Mouse (Mus musculus) kidney, adult 18-20 months (tissue): ENCODE results near the gene Lrrc3b.

Experiments used
- DNase-seq: peaks from one replicate; pipeline ENCODE4 v3.0.0; 2021

Lrrc3b gene

DNA sequence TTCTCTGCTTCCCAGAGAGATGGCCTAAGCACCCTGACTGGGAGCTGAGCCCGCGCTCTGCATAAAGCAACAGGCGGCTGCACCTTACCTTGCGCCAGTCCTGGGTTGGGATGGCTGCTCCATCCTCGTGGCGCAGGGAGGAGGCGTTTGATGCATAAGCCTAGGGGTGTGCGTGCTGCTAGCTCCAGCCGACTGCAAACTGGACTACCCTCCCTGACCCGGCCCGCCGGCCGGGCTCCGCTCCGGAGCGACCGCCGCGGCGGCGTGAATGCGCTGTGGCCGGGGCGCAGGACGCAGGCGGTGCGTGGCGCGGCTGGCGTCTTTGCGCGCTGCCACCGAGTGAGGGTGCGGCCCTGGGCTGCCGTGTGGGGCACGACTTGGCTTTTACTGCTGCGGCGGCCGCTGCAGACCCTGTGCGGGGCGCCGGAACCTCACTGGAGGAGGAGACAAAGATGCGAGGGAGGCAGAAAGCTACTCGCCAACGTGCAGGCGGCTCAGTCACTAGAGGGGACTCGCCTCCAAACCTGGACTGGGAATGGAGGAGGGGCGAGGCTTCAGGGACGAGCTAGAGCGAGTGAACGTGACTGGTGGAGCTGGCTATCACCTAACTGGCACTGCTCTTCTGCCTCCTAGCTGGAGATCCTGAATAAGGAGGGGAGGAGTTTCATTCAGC, at the start of gene Lrrc3b:
Gene Lrrc3b, minus strand, starts transcription at position 503 of the 673 bp plus-strand sequence.
- peak; percentile 7 for DNase-seq

- no peak for DNase-seq
Measured at GRCm38 (mm10) chr14:15477668-15478067, 38.9 kb upstream of the Lrrc3b start.

DNA sequence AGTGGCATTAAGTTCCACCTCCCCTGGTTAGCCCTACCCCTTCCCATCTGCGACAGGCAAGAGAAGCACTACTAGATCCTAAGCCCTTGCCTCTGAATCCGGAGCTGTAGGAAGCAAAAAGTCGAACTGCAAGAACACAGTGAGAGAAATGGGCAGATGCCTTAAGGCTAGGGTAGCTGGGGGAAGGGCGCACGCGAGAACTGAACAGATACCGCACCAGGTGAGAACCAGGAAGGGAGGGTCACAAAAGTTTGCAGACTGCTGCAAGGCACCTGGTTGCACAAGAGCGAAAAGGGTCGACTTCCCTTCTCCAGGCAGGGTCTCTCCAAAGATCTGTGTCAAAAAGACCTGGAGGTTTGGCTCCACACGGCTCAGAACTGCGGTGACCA, 697 bp downstream of the Lrrc3b start:
- DNase-seq = no peak

DNA sequence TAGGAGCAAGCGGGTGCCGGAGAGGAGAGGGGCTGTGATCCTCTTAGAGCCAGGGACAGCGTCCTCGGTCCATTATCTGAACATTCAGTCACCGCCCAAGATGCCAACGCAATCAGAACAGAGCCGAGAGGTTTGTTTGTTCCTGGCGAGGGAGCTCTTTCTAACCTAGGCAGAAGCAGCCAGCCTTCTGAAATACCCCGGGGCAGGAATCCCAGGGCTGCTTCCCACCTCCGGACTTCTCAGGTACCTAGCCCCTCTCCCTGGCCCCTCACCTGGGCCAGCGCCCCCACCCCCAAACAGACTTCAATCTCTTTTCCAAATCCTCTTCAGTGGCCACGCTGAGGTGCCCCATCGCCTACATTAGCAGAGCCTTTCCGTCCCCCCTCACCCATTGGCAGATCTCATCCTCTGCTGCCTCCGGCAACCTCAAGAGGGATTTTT, 1.3 kb downstream of the Lrrc3b start:
- no peak for DNase-seq

DNA sequence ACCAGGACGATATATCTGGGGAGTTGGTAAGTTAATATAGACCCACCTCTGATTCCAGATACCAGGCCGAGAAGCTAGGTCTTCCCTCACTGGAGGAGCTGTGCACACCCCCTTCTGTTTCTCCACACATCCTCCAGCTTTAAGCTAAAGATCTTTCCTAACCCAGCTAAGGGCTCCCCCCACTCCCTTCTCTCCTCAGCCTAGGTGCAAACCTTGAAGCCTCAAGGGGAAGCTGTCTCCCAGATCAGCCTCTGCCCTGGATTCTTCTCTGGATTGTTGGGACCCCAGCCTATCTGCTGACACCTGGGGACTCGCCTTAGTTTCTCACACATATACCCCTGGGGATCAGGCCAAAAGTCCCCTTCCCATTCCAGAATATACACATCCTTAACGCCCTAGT, 1.7 kb downstream of the Lrrc3b start:
- DNase-seq = no peak

- DNase-seq = no peak
Measured at GRCm38 (mm10) chr14:15436586-15436985, 2.2 kb downstream of the Lrrc3b start.

DNA sequence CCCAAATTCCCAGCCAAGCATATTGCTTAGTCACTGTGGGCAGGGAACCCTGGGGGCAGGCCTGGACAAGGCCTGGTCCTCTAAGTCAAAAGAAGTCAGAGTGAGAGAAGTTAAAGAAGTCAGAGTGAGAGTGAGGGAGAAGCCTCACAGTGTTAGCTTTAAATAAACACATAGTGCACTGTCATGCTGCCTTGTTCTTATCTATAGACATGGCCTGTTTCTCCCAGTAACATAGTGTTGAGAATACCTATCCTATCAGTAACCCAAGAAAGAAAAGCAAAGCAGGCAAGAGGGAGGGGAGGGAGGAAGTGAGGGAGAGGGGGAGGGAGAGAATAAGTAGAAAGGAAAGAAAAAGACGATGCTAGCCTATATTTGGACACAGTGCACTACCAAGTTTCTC, 6.4 kb downstream of the Lrrc3b start:
- no peak for DNase-seq

DNA sequence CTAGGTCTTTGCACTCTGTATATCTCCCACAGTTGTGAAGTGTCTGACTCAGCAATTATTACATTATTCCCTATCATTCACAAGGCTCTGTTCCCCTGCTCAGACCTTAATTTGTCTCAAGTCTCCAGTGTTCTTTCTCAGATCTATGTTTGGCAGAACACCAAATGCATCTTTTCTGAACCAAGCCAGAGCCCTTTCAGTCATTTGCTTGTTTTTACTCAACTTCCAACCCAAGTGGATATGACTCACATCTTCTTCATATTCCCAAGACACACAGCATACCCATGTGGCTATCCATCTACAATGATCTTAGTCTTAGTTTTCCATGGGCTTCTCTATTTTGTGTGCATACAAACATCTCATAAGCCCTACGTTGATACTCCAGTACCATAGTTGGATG, 17.2 kb downstream of the Lrrc3b start:
- no peak for DNase-seq

DNA sequence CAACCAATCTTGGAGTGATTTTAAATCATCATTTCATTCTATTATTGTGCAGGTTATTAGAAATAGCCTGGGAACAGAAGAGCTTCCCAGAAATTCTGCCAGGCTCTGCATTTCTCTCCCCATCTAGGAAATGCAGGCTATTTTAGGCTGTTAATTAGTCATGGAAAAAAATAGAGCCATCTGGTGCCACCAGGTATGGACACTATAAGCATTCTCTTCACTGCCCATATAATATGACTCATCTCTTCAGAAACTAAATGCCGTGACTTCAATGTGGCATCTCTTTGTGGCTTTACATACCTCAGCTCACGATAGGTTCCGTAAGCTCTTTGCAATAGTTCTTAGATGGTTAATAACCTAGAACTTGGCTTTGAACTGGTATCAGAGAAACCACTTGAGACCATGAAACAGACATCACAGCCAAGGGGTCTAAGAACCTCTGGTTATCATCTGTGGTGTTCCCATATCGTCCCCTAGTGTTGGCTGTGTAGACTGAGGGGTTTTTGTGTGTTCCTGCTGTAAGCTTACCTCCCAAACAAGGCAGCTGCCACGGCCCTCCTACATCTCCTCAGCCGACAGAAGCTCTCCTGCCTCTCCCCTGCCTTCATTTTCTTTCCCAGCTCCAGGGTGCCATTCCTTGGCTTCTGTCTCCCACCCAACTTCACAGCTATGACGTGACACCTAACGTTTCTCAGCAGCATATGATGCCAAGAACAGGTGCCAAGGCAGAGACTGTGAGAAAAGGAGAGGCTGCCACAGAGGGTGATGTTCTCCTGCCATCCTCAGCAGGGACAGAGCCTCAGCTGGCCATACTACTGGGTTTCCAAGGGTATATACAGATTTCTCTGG, 27.9 kb downstream of the Lrrc3b start:
- DNase-seq = no peak

DNA sequence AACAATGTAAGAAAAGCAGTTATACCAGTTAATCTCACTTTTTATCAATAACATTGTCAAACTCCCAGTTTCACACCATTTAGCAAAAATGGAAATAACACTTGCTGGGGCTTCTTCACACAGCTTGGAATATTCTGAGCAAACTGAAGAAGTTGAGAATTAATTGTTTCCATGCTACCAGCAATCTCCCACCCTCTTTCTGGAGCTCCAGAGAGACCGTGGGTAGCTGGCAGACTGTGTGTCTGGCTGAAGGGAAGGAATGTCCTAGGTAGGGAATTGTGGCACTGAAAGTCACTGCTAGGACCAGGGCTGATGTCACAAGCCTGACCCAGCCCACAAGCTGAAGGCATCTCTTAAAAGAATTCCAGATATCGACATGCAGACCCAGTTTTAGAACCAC, 53.3 kb downstream of the Lrrc3b start:
- DNase-seq = no peak

DNA sequence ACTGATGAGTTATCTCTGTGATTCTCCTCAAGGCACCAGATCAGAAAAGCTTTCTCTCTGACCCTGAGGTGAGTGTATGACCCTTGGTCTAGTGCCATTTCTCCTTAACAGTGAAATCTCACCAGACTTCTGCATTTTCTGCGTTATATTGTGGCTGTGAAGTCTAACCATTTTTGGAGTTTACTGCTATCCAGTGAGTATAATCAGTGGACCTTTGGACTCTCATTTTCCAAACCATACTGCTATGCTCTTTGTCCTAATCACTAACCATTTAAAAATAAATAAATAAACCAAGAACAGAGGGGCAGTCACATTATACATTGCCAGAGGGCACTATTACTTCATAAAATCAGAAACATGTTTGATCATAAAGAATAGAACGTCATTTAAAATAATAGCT, 53.8 kb downstream of the Lrrc3b start:
- no peak for DNase-seq

GRCm38 (mm10) chr14:15384532-15384931, 54.3 kb downstream of the Lrrc3b start:
- DNase-seq = no peak

DNA sequence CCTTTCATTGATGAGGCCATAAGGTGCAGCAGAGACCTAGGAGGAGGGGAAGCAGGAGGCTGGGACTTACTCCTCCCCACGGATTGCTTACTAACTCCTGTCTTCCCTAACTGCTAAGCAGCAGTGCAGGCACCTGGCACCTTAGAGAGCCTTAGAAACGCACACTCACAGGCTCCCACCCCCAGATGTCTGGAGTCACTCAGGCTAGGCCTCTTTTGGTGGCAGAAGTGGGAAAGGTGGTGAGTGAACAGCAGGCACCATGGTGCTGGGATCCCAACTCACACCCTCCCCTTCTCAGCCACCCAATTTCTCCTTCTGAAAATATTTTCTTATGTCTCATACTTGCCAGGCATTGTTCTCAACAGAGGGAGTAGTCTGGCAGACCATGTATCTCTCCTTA, 55.7 kb downstream of the Lrrc3b start:
- DNase-seq = no peak

DNA sequence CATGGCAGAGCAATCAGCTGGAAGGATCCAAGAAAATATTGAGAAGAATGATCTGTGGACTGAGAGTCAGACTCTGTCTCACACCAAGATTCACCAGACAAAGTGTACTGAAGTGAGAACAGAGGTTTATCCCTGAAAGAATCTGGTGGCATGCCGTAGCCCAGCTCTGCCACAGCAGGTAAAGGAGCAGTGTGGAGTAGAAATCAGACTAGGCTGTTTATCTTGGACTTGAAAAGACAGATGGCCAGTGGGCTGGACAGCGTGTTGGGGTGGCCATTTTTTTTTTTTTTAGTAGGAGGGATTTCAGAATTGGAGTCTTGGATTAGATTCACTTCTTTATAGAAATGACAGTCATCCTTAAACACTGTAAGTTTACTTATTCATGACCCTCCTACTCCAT, 61.4 kb downstream of the Lrrc3b start:
- no peak for DNase-seq

GRCm38 (mm10) chr14:15376786-15377185, 62.0 kb downstream of the Lrrc3b start:
- DNase-seq = no peak

DNA sequence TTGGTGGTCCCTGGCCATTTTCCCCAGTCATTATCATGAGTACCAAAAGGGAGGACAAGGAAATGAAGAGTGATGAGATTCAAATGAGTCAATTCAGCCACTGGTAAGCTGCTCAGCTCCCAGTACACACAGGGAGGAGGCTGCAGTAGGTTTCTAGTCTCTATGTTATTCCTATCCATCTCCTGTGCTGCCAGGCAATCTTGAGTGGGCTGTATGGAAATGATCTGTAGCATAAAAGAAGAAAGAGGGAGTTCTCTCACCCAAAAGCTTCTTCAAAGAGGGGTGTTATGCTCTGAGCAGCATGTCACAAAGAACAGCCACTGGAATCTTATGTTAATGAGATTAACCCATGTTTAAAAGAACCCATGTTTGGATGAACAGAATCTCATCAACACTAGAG, 64.5 kb downstream of the Lrrc3b start:
- no peak for DNase-seq

GRCm38 (mm10) chr14:15372985-15373384, 65.8 kb downstream of the Lrrc3b start:
- DNase-seq = no peak

DNA sequence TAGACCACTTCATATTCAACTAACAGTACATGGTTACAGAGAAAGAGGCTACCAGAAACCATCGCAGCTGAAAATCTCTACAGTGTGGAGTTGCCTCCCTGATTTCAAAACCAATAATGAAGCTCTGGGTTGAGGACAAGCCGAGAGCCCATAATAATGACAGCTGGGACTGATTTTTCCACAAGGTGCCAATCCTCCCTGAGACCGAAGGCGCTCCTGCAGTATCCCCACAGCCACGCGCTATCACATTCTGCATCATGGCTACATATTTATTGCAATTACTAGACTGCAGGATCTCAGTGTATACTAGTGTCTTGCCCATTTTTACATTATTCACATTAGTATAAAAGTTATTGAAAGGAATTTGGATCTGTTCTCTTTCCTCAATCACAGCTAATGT, 73.7 kb downstream of the Lrrc3b start:
- DNase-seq = no peak

DNA sequence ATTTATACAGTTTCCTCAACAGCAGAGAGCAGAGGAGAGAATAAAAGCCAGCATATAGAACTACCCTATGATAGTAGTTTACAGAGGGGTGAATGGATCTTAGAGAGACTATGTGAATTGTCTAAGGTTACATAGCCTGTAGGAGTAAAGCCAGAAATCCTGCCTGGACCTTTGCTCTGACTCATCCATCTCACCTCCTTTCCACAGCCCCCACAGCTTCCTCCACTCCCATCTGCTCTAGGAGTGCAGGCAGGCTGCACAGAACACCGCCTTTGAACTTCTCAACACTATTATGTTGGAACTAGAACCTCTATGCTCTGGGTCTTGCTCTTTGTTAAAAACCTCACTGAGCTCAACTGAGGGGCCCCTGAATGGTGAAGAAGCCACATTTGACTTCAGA, 78.9 kb downstream of the Lrrc3b start:
- DNase-seq = no peak

GRCm38 (mm10) chr14:15359134-15359533, 79.7 kb downstream of the Lrrc3b start:
- no peak for DNase-seq

DNA sequence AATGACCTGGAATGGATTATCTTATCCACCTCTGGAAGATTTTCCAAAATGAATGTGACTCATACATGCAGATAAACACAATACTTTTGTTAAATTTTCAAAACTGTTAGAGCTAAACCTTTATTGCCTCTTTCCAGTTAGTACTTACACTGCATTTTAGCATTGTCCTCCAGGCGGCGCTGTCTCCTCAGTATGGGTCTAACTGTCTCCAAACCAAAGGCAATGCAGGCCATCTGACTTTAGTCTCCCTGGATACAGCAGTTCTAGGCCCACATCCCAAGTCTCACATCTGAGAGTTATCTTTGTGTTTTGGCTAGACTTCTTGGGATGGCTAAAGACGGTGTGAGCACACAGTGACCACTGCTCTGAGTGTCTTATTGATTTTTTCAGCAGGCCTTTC, 83.3 kb downstream of the Lrrc3b start:
- peak; percentile 59 for DNase-seq

GRCm38 (mm10) chr14:15354299-15354698, 84.5 kb downstream of the Lrrc3b start:
- DNase-seq = no peak

DNA sequence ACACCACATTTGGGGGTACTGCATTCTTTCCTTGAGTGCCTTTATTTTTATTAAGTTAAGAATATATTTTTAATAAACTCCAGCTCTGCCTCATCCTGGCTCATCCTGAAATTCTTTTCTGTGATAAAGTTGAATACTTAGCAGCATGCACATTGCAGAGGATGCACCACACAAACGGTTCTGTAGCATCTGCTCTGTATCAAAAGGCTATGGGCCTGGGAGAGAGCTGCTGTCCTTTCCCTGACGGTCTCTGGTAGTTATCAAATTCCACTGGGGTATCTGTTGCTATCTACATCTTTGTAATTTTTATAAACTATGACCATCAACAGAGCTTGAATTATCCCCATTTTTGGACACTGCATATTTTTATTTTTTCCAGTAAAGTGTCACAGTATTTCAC, 105.7 kb downstream of the Lrrc3b start:
- no peak for DNase-seq

DNA sequence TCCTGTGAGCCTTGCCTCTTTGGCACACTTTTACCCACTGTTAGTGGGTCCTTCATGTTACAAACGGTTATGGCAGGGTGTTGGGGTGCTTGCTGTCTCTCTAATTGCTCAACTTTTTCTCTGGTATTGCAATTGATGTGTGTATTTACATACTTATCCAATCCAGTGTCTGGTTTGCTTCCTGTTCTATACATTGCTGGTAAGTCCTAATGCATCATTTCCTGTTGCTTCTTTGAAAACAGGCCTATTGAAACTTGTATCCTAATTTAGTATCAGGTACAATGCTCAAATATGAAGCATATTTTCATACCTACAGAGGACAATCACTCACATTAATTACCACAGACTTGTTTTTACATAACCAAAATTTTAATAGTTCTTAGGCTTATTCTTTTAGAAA, 107.4 kb downstream of the Lrrc3b start:
- DNase-seq = no peak

DNA sequence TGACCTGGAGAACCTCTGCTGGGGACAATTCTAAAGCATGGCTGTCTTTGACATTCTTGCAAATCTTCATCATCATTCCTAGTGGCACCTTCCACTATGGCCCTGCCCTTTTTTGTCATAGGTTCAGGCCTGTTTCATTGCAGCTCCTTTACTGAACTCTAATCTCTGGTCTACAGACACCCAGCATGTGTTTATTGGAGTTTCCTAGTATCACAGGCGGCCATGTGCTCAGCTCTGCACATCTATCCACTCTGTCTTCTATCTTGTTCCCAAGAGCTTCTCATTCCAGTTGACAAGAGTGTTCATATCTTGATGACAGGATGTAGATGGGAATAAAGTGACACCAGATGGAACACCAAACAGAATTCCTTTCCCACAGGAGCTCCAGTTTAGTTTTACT, 108.6 kb downstream of the Lrrc3b start:
- DNase-seq = no peak
